Mouse (Mus musculus): ENCODE data around the gene Mansc4. TPM values are rescaled to one million over a fixed set of nuclear protein-coding genes. Genes with fewer than 3 reads are reported as not detected.

Mansc4 gene
- total RNA-seq, 2 experiments from 2014 or later = not detected

DNA sequence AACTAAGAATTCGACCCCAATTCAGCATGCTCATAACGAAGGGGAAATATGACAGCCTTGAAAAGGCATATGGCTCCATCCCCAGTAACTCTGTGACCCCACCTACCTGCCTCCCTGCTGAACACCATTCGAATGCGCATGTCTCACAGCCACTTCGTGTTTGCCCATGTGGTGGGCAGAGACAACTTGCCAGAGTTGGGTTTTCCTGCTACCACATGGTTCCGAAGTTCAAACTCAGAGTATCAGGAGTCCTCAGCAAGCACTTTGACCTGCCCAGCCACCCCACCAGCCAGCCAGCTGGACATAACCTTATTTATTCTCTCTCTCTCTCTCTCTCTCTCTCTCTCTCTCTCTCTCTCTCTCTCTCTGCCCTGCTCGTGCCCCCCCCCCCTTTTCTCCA, 904 bp upstream of the Mansc4 start:
- DNase-seq (ENCODE audit: low spot score) = no peak
- intact Hi-C loops (cut with DNase I) = no loop called here

- intact Hi-C loops (cut with DNase I) = no loop called here
- no peak for DNase-seq (ENCODE audit: low spot score)
Measured at GRCm38 (mm10) chr6:147085398-147086040, 1.3 kb downstream of the Mansc4 start.

DNA sequence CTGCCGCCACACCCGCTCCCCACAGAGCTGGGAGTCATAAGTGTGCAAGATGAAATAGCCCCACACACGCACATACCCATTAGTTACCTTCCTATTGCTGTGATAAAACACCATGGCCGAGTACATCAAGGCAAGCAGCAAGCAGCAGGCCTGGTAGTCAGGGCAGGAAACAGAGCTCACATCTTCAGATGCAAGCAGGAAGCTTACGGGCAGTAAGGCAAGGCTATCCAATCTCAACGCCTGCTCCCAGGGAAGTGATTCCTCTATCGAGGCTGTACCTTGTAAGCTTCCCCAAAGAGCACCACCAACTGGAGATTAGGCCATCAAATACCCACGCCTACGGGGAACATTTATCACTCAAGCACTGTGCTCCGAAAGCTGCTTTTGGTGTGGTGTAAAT, 6.9 kb downstream of the Mansc4 start:
- DNase-seq (ENCODE audit: low spot score) = no peak
- intact Hi-C loops (cut with DNase I) = no loop called here

GRCm38 (mm10) chr6:147076878-147077277, 10.0 kb downstream of the Mansc4 start:
- DNase-seq (ENCODE audit: low spot score) = no peak
- intact Hi-C loops (cut with DNase I) = no loop called here

DNA sequence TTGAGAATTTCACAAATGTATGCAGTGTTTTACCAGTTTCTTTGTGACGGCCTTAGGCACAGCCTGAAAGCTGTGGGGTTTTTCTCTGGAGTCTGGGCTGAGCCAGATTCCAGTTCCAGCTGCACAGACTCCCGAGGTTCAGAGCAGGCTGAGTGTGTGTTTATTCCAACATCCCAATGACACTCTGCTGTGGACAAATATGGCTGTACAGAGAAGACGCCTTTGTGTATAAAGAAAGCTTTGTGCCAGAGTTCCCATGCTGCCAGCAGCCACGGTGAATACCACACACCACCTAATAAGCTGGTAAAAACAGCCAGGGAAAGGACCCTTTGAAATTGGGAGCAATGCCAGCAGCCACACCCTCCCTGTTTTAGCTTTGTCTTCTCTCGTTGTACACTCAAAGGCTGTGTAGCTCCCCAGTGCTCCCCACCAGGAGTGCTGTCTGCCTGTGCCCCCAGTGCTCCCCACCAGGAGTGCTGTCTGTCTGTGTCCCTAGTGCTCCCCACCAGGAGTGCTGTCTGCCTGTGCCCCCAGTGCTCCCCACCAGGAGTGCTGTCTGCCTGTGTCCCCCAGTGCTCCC, 10.9 kb downstream of the Mansc4 start:
- no peak for DNase-seq (ENCODE audit: low spot score)
- intact Hi-C loops (cut with DNase I) = no loop called here

- DNase-seq (ENCODE audit: low spot score) = no peak
- intact Hi-C loops (cut with DNase I) = no loop called here
Measured at GRCm38 (mm10) chr6:147064944-147065261, 21.9 kb downstream of the Mansc4 start.

DNA sequence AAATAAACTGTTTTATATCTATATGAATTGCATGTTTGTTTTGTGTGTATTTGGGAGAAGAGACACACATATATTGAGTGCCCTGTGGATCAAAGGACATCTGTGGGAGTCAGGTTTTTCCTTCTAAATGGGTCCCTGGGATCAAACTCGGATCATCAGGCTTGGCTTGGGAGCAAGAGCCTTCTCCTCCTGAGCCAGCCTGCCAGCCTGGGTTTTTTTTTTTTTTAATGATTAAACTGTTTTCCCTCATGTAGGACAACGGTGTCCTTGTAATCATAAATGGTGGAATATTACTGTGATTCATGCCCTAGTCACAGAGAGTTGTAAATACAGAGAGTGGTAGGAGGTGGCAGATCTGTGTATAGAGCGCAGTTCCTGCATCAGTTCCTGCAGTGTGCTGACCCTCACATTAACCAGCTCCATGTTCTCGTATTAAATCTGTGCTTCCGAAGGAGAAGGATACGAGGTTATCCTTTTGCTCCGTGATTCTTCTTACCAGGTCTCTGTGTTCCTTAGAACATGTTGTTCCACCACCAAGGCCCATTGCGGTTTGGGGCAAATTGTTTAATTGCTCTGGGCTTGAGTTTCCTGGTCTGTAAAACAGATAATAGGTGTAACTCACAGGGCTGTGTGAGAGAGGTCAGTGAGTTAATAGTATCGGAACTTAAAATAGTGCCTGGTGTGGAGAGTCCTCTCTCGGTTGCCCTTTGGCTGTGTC, 22.4 kb downstream of the Mansc4 start:
- DNase-seq (ENCODE audit: low spot score) = no peak
- intact Hi-C loops (cut with DNase I) = no loop called here

DNA sequence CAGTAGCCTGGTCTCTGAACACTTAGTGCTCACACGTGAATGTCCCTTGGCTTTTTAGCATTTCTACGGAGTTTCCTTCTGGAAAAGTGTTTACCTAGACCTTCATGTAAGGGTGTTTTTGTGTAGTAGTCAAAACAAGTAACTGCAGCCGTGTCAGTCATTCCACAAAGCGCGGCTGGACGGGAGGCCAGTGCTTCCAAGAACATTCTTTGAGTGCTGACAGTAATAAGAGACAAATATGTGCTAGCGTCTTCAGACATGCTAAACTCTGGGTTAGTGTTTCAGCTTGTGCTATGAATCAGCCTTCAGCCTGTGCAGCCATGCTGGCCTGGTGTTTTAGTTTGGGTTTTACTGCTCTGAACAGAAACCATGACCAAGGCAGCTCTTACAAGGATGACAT, 24.1 kb downstream of the Mansc4 start:
- intact Hi-C loops (cut with DNase I) = no loop called here
- DNase-seq (ENCODE audit: low spot score) = no peak

GRCm38 (mm10) chr6:147062034-147062433, 24.8 kb downstream of the Mansc4 start:
- intact Hi-C loops (cut with DNase I) = no loop called here
- no peak for DNase-seq (ENCODE audit: low spot score)

DNA sequence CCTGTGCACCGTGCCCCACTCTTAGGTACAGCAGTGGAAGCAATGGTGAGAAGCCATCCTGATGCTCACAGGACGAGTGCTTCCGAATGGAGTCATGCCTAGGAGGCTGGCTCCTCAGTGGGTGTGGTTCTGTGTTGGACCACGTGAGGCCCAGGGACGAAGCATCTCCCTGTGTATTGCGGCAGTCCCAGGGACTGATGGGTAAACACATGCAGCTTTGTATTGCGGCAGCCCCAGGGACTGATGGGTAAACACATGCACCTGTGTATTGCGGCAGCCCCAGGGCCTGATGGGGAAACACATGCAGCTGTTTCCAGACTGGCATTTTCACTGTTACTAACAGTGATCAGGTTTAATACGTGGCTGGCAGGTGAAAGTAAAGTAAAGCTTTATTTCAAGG, 25.2 kb downstream of the Mansc4 start:
- DNase-seq (ENCODE audit: low spot score) = no peak
- intact Hi-C loops (cut with DNase I) = no loop called here

DNA sequence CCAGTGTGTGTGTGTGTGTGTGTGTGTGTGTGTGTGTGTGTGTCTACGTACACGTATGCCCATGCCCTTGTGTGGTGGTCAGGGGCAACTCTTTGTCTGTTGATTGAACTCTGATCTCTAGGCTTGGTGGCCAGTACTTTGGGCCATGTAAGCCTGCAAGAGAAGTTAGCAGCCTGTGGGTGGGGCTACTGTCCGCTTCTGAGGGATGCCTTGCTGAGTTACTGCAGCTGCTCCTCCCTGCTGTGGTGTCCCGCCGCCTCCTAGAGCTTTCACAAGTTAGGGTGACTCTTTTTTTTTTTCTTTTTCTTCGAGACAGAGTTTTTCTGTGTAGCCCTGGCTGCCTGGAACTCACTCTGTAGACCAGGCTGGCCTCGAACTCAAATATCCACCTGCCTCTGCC, 27.5 kb downstream of the Mansc4 start:
- DNase-seq (ENCODE audit: low spot score) = no peak
- intact Hi-C loops (cut with DNase I) = no loop called here

GRCm38 (mm10) chr6:147055374-147055977, 31.4 kb downstream of the Mansc4 start:
- DNase-seq (ENCODE audit: low spot score) = no peak
- intact Hi-C loops (cut with DNase I) = no loop called here

GRCm38 (mm10) chr6:147053785-147054646, 32.8 kb downstream of the Mansc4 start:
- intact Hi-C loops (cut with DNase I) = no loop called here
- DNase-seq (ENCODE audit: low spot score) = no peak

DNA sequence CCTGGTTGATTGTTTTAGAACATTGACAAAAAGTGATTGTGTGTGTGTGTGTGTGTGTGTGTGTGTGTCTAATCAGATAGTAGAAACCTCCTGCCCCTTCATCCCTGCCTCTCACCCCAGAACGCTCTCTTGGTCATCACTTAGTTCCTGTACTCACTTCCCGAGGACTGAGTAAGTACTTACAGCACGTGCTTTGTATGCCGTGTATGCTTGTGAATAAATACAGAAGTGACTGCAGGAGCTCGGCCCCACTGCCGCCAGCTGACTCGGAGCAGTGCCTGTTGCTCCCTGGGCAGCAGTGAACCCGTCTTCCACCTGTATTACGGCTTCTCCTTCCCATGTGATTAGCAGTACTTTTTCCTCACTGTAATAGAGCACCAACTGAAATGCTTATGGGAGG, 34.4 kb downstream of the Mansc4 start:
- intact Hi-C loops (cut with DNase I) = no loop called here

GRCm38 (mm10) chr6:147051666-147052065, 35.2 kb downstream of the Mansc4 start:
- intact Hi-C loops (cut with DNase I) = no loop called here
- DNase-seq (ENCODE audit: low spot score) = no peak

More for the DNA sequence above, 34.4 kb downstream of the Mansc4 start:
- no peak for DNase-seq (ENCODE audit: low spot score)

DNA sequence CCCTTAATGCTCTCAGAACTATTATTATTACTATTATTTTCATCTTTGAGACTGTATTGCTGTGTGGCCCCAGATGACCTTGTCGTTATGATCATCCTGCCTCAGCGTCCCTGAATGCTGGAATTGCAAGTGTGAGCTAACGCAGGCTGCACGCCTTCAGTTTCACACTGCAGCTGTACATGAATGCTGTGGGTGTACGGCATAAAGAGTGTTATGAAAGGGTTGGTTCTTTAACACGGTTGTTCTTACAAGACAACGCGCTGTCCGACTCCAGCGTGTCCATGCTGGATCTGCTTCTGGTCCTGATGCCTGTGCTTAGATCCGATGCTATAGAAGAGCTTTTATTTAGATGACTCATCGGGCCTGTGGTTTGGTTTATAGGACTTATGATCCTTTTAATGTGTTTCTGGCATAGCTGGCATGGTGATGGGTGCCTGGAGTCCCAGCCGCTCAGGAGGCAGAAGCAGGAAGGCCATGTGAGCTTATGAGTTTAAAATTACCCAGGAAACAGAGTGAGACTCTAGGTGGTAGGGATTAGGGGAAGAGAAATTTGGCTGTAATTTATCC, 37.5 kb downstream of the Mansc4 start:
- intact Hi-C loops (cut with DNase I) = no loop called here
- DNase-seq (ENCODE audit: low spot score) = no peak

GRCm38 (mm10) chr6:147043633-147044032, 43.2 kb downstream of the Mansc4 start:
- intact Hi-C loops (cut with DNase I) = no loop called here
- no peak for DNase-seq (ENCODE audit: low spot score)

- peak; percentile 71 for DNase-seq (ENCODE audit: low spot score)
- intact Hi-C loops (cut with DNase I) = no loop called here
Measured at GRCm38 (mm10) chr6:147042291-147043290, 44.2 kb downstream of the Mansc4 start, which contains the start of gene Mrps35. Mrps35 (plus strand) TSS chr6:147042764.

Data from heart, postnatal 25 days (tissue).